Mouse (Mus musculus) frontal cortex, adult (tissue): ENCODE results near the gene Katnal1.

Source experiments
- ATAC-seq: cut with Nextera tagmentation; 2 replicates; pipeline ENCODE4 v1.9.2; 2017; ENCODE audit warnings: mild to moderate bottlenecking, moderate library complexity, mixed read lengths; ENCODE audit not compliant: low TSS enrichment

The Katnal1 gene

DNA sequence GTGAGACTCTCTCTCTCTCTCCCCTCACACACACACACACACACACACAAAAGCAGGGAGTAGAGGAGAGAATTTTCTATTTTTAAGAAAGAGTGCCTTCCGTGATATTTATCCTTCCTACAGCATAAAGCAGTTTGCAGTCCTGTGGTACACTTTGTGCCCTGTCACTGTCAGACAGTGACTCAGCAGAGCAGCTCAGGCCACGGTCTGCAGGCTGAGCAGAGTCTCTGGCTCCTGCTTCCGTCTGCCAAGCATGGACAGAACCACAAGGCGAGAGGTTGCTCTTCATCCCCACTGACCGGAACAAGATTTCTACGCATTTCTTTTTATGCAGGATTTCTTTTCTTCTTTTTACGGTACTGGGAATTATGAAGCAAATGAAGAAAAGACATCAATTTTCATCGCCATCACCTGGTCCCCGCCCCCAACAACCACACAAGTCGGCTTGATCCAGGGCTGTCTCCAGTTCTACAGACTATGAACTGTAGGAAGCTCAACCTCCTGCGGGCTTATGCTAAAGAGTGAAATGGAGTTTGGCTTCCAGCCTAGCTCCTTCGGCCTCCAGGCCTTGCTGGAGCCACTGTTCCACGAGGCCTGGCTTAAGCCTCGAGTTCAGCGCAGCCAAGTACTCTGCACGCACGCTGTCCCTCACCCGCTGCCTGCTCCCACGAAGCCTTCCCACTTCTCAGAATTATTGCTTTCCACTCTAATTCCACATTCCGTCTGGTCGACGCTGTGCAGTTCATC lies 25.4 kb upstream of the Katnal1 start:
- ATAC-seq, result 0 out of 2 replicates have a peak, but pooled peaks have one; percentile 41

GRCm38 (mm10) chr5:148953098-148953497 lies 24.0 kb upstream of the Katnal1 start:
- no peak for ATAC-seq

DNA sequence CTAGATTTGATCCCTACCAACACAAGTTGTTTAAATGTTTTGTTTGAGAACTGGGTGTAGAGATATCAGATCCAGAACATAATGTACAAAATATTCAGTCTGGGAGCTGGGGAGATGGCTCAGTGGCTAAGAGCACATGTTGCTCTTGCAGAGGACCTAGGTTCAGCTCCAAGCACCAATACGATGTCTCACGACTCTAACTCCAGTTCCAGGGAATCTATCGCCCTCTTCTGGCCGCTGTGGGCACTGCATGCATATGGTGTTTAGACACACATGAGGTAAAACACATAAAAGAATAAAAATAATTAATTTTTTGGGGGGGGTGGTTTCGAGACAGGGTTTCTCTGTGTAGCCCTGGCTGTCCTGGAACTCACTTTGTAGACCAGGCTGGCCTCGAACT lies 23.3 kb upstream of the Katnal1 start:
- no peak for ATAC-seq

- no peak for ATAC-seq
These were observed 22.2 kb upstream of the Katnal1 start for GRCm38 (mm10) chr5:148951360-148951759.

- no peak; the same call in 1 of the 2 replicates for ATAC-seq
These were observed 20.9 kb upstream of the Katnal1 start for GRCm38 (mm10) chr5:148950064-148950463.

DNA sequence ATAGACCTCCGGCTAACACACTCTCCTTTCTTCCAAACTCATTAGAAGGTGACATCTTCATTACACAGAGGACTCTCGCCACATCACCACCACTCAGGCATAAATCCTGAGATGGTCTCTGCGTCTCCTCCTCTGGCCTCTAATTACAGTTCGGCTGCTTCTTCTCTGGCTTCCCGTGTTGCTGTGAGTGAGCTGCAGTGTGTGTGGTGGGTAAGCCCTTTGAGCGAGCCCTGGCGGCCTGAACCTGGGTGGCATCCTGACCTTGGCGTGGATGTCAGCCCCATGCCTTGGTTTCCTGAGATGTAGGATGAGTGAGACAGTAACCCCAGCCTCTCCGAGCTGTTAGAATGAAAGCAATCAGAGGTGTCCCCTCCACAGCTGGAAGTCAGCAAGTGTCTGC lies 19.5 kb upstream of the Katnal1 start:
- no peak for ATAC-seq

DNA sequence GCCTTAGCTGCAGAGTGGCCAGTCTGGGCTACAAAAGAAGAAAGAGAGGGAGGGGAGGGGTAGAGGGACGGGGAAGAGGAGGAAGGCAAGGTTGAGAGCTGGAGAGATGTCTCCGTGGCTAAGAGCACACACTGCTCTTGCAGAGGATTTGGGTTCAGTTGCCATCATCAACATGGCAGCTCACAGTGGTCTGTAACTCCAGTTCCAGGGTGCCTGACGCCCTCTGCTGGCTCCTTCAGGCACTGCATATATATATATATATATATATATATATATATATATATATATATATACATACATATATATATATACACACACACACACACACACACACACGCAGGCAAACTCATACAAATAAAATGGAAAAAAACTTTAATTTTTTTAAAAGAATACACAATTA lies 18.3 kb upstream of the Katnal1 start:
- ATAC-seq, result no peak

GRCm38 (mm10) chr5:148946787-148947186 lies 17.7 kb upstream of the Katnal1 start:
- no peak for ATAC-seq

GRCm38 (mm10) chr5:148945735-148946134 lies 16.6 kb upstream of the Katnal1 start:
- no peak for ATAC-seq

GRCm38 (mm10) chr5:148944024-148944423 lies 14.9 kb upstream of the Katnal1 start:
- ATAC-seq, result no peak

GRCm38 (mm10) chr5:148943444-148943843 lies 14.3 kb upstream of the Katnal1 start:
- ATAC-seq, result no peak

- no peak for ATAC-seq
These were observed 13.8 kb upstream of the Katnal1 start for GRCm38 (mm10) chr5:148942957-148943356.

DNA sequence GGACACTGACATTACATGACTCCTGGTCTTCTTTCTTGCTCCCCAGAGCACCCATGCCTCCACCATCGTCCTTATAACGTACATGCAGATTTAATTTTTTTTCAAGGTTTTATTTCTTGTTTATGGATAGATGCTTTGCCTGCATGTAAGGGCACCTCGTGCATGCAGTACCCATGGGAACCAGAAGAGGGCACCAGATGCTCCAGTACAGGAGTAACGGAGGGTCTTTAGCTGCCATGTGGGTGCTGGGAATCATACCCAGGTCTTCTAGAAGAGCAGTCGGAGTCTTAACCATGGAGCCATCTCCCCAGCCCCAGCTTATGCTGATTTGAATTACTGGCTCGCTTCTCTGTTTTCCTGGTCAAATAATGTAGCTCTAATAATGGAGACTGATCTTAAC lies 13.2 kb upstream of the Katnal1 start:
- no peak for ATAC-seq

GRCm38 (mm10) chr5:148941867-148942266 lies 12.7 kb upstream of the Katnal1 start:
- no peak for ATAC-seq

DNA sequence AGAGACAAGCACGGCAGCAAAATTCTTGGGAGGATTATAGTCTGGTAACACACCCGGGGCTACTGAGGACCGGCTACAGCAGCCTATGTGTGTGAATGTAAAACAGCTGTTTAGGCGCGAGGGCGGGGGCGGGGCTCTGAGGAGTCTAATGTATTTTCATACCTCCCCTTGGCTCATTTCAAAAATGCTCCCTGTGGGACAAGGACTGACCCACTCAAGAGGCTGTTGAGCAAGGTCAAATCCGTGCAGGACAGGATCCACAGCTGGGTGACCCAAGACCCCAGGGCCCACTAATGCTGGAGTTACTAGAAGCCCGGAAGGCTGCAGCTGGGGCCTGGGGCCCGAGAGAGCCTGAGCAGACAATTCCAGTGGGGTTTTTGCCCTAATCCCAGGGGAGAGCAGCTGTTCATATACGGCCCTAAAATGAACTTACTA lies 10.8 kb upstream of the Katnal1 start:
- no peak for ATAC-seq

GRCm38 (mm10) chr5:148936516-148936951 lies 7.4 kb upstream of the Katnal1 start:
- no peak for ATAC-seq

- no peak for ATAC-seq
These were observed 6.8 kb upstream of the Katnal1 start for GRCm38 (mm10) chr5:148935871-148936270.

DNA sequence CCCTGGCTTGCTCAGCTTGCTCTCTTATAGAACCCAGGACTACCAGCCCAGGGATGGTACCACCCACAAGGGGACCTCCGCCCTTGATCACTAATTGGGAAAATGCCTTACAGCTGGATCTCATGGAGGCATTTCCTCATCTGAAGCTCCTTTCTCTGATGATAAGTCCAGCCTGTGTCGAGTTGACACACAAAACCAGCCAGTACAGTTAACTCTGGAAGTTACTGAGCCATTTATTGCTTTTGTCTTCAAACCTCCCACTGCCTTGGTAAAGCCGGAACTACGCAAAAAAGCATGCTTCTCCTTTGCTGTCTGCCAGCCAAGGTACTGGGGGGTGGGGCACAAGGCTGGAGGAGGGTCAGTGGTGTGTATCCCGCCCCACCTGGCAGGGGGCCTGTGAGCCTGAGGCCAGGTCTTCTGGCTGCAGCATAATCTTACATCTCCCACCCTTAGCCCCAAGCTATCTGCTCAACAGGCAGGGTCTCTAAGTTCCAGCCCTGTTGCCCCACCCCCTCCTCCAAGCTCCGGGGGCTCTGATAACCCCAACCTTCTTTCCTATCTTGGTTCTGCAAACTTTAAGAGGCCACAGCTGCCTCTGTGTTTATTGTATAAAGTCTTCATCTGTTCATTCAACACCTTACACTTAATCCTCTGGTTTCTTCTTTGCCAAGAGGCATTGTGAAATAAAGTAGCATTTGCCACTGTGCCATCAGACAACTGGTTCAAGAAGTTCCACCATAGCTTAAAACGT lies 6.1 kb upstream of the Katnal1 start:
- no peak for ATAC-seq

DNA sequence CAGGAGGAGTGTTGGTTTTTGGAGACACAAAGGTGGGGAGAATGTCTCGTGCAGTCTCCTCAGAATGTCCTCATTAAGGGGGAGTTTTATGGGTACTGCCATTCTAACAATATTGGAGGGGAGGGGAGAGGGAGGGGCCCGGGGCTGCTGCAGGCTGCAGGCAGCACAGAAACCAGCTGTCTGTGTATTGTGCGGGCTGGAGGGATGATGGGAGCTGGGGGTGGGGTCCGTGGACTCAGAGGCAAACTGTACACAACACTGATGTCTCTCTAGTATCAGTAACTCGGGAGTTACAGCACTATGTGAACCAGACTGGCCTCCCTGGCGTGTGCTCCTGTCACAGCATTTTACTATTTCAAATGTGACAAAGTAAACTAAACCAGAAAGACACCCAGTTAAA lies 5.3 kb upstream of the Katnal1 start:
- no peak for ATAC-seq

DNA sequence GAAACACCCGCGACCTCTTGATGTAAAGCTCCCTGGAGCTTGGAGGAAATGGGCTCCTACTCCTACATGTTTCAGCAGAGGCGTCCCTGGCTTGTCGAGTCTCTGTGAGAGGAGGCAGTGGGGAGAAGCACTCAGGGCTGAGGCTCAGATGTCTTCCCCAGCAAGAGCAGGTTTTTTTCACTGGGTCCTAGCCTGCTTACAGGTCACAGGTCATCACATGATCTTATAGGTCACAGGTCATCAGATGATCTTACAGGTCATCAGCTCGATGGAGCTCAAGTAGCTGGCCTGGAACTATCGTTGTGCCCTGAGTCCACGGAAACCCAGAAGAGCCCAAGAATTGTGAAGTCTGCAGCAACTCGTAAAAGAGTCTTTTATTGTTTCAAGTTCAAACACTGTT lies 4.6 kb upstream of the Katnal1 start:
- no peak for ATAC-seq

GRCm38 (mm10) chr5:148931301-148931700 lies 2.2 kb upstream of the Katnal1 start:
- ATAC-seq, result no peak

- ATAC-seq, result peak; percentile 96
These were observed 571 bp downstream of the Katnal1 start for GRCm38 (mm10) chr5:148928382-148929115.
